Mouse (Mus musculus) liver, embryonic 14.5 days (tissue): ENCODE data around the gene Fam185a.

Experiments used
- CTCF ChIP-seq: IDR thresholded peaks from 2 replicates; pipeline ENCODE4 v1.5.1; 2016; ENCODE audit warnings: antibody characterized with exemption, low read depth, control low read depth
- EP300 ChIP-seq: IDR thresholded peaks from 2 replicates; pipeline ENCODE4 v1.6.1; 2016; ENCODE audit warnings: antibody characterized with exemption, low read depth

DNA sequence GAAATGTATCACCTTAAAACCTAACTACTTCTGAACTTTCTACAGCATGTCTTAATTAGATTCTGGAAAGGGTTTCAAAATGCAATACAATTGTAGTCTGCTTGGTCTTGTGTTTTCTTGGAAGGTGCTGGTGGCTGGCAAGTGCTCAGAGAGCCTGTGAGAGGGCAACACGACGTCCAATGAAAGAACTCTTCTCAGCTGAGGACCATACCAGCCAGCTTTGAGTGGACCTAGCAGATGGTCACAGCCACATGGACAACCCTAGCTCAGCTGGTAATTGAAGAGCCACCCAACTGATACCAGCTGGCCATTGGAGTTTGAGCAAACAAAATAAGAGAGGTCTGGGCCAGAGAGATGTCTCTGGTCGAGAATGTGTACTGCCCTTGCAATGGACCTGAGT is 63.0 kb downstream of the Fam185a start:
- TF ChIP-seq CTCF, result no peak
- TF ChIP-seq EP300, result no peak
